Mouse (Mus musculus): ENCODE results near the gene Zc3hav1l. TPM values are rescaled to one million over a fixed set of nuclear protein-coding genes. Genes with fewer than 3 reads are reported as not detected.

Gene Zc3hav1l
- polyA plus RNA-seq, 1 experiment = 0.39 TPM

- TF ChIP-seq CTCF (IDR thresholded peaks at IDR 0.05; ENCODE audit: low read depth, low read length) = no peak
- no peak for TF ChIP-seq POLR2A (IDR thresholded peaks at IDR 0.05; ENCODE audit: borderline replicate concordance, low read depth, low read length)
- Histone ChIP-seq H3K4me1 (ENCODE audit: control insufficient read depth, insufficient read depth, low read length) (0 out of 2 replicates have a peak, but pooled peaks cover 2% of the 10 kb centered on the region), H3K27ac (ENCODE audit: insufficient read depth, low read depth, low read length) (no peak overlapping the region), H3K4me3 (ENCODE audit: insufficient read depth, low read length) (peak overlapping the region; percentile 53)
Observed at GRCm38 (mm10) chr6:38252766-38253735, 46.0 kb downstream of the Zc3hav1l start.

DNA sequence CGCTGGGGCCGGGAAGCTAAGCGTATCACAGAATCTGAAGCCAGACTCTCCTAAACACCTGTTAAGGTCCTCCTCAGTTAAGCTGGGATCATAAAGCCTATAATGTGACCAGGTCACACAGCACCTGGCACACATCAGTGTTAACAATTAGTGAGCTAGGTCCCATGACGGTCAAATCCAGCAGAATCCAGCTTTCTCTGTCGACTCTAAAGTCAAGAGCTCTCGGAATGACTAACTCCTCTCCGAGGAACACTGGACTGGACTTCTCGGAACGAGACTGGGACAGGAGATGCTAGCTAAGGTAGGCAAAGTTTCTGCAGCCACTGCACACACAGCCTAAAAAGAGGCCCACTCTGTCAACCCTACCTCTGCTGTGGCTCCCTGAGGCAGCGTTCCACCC, 46.9 kb downstream of the Zc3hav1l start:
- Histone ChIP-seq H3K27ac (ENCODE audit: insufficient read depth, low read depth, low read length) (no peak overlapping the region), H3K4me1 (ENCODE audit: control insufficient read depth, insufficient read depth, low read length) (0 out of 2 replicates have a peak, but pooled peaks cover 2% of the 10 kb centered on the region), H3K4me3 (ENCODE audit: insufficient read depth, low read length) (no peak overlapping the region)
- TF ChIP-seq CTCF (IDR thresholded peaks at IDR 0.05; ENCODE audit: low read depth, low read length) = no peak
- no peak for TF ChIP-seq POLR2A (IDR thresholded peaks at IDR 0.05; ENCODE audit: borderline replicate concordance, low read depth, low read length)

DNA sequence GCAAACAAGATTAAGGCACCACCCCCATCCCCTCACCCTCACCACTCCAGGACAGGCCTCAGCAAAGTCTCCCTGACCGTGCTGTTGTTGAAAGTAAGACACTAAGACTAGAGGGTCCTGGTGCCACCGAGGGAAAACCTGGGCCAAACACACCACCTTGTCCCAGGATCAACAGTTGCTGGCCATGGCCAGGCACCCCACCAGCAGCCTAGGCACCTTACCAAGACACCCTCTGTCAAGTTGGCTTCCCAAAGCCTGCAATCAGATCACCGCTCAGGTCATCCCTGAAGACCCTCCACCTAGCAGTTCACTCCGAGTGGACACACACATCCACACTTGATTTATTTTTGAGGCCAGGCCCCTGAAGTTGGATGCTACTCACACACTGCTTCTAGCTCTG, 47.6 kb downstream of the Zc3hav1l start:
- Histone ChIP-seq H3K27ac (ENCODE audit: insufficient read depth, low read depth, low read length) (no peak overlapping the region), H3K4me1 (ENCODE audit: control insufficient read depth, insufficient read depth, low read length) (0 out of 2 replicates have a peak, but pooled peaks cover 2% of the 10 kb centered on the region), H3K4me3 (ENCODE audit: insufficient read depth, low read length) (no peak overlapping the region)
- no peak for TF ChIP-seq CTCF (IDR thresholded peaks at IDR 0.05; ENCODE audit: low read depth, low read length)
- no peak for TF ChIP-seq POLR2A (IDR thresholded peaks at IDR 0.05; ENCODE audit: borderline replicate concordance, low read depth, low read length)

- no peak for TF ChIP-seq CTCF (IDR thresholded peaks at IDR 0.05; ENCODE audit: low read depth, low read length)
- TF ChIP-seq POLR2A (IDR thresholded peaks at IDR 0.05; ENCODE audit: borderline replicate concordance, low read depth, low read length) = no peak
- H3K27ac ChIP-seq (ENCODE audit: insufficient read depth, low read depth, low read length) = no peak overlapping the region
- no peak overlapping the region for H3K4me3 ChIP-seq (ENCODE audit: insufficient read depth, low read length)
- no peaks in the 10 kb centered on the region for H3K4me1 ChIP-seq (ENCODE audit: control insufficient read depth, insufficient read depth, low read length)
Observed at GRCm38 (mm10) chr6:38247362-38247761, 51.7 kb downstream of the Zc3hav1l start.

GRCm38 (mm10) chr6:38244806-38245205, 54.3 kb downstream of the Zc3hav1l start:
- H3K4me3 ChIP-seq (ENCODE audit: insufficient read depth, low read length) = no peak overlapping the region
- TF ChIP-seq CTCF (IDR thresholded peaks at IDR 0.05; ENCODE audit: low read depth, low read length) (no peak), POLR2A (IDR thresholded peaks at IDR 0.05; ENCODE audit: borderline replicate concordance, low read depth, low read length) (no peak)
- no peaks in the 10 kb centered on the region for H3K4me1 ChIP-seq (ENCODE audit: control insufficient read depth, insufficient read depth, low read length)
- H3K27ac ChIP-seq (ENCODE audit: insufficient read depth, low read depth, low read length) = no peak overlapping the region

- no peak for TF ChIP-seq POLR2A (IDR thresholded peaks at IDR 0.05; ENCODE audit: borderline replicate concordance, low read depth, low read length)
- no peak for TF ChIP-seq CTCF (IDR thresholded peaks at IDR 0.05; ENCODE audit: low read depth, low read length)
- no peak overlapping the region for H3K4me3 ChIP-seq (ENCODE audit: insufficient read depth, low read length)
- no peaks in the 10 kb centered on the region for H3K4me1 ChIP-seq (ENCODE audit: control insufficient read depth, insufficient read depth, low read length)
- H3K27ac ChIP-seq (ENCODE audit: insufficient read depth, low read depth, low read length) = no peak overlapping the region
Observed at GRCm38 (mm10) chr6:38244167-38244566, 54.9 kb downstream of the Zc3hav1l start.

DNA sequence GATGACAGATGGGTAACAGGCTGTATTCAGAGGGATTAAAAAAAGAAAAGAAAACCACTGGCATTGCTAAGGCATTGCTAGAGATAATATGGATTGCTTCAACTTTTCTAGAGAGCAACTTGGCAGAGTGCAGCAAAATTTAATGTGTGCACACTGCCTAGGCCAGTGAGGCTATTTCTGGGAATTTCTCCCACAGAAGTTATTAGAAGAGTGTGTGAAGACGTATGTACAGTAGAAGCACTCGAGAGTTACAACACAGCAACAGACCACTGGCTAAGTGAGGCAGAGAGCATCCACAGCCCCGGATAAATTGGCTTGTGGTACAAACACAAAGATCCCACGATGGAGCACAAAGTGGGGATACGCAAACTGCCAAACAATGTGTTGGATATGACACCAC, 56.2 kb downstream of the Zc3hav1l start:
- no peak for TF ChIP-seq POLR2A (IDR thresholded peaks at IDR 0.05; ENCODE audit: borderline replicate concordance, low read depth, low read length)
- no peak for TF ChIP-seq CTCF (IDR thresholded peaks at IDR 0.05; ENCODE audit: low read depth, low read length)
- Histone ChIP-seq H3K4me3 (ENCODE audit: insufficient read depth, low read length) (no peak overlapping the region), H3K4me1 (ENCODE audit: control insufficient read depth, insufficient read depth, low read length) (no peaks in the 10 kb centered on the region), H3K27ac (ENCODE audit: insufficient read depth, low read depth, low read length) (no peak overlapping the region)

DNA sequence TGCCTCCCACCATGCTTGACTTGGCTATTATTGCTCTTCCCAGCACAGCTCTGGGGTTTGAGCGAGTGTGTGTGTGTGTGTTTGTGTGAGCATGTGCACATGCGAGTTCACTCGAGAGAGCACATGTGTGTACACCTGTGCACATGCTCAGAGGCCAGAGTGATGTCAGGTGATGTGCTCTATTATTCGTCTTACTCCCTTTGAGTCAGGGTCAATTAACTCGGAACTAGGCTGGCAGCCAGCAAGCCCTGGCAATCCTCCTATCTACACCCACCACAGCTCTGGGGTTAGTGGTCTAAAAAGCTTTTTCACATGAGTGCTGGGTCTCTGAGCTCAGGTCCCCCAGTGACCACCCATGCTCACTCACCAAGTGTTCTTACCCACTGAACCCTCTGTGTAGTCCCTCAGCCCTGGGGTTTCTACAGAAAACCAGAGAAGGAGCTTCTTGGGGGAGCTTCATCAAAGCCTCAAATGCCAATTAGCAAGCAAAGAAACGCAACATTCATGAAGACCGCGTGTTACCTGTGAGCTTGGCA, 56.7 kb downstream of the Zc3hav1l start:
- no peak overlapping the region for H3K27ac ChIP-seq (ENCODE audit: insufficient read depth, low read depth, low read length)
- H3K4me1 ChIP-seq (ENCODE audit: control insufficient read depth, insufficient read depth, low read length) = no peaks in the 10 kb centered on the region
- TF ChIP-seq POLR2A (IDR thresholded peaks at IDR 0.05; ENCODE audit: borderline replicate concordance, low read depth, low read length) (no peak), CTCF (IDR thresholded peaks at IDR 0.05; ENCODE audit: low read depth, low read length) (no peak)
- H3K4me3 ChIP-seq (ENCODE audit: insufficient read depth, low read length) = no peak overlapping the region

DNA sequence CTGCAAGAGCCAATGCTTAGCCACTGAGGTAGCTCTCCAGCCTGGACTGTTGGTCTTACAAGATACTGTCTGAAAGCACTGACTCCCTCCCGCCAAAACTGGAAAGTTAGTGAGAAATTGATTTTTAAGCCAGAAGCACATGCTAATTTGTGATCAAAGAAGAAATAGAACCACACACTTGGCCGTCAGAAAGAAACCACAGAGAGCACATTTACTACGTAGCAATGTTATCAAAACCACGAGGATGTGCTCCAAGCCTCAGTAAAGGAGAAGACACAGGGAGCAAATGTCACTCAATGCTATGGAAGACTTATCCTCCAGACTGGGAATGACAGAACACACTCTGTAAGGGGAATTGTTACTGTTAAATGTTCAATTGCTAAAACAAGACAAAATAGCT, 57.6 kb downstream of the Zc3hav1l start:
- no peak for TF ChIP-seq CTCF (IDR thresholded peaks at IDR 0.05; ENCODE audit: low read depth, low read length)
- no peak for TF ChIP-seq POLR2A (IDR thresholded peaks at IDR 0.05; ENCODE audit: borderline replicate concordance, low read depth, low read length)
- Histone ChIP-seq H3K27ac (ENCODE audit: insufficient read depth, low read depth, low read length) (no peak overlapping the region), H3K4me3 (ENCODE audit: insufficient read depth, low read length) (no peak overlapping the region), H3K4me1 (ENCODE audit: control insufficient read depth, insufficient read depth, low read length) (no peaks in the 10 kb centered on the region)

GRCm38 (mm10) chr6:38240618-38241017, 58.4 kb downstream of the Zc3hav1l start:
- no peaks in the 10 kb centered on the region for H3K4me1 ChIP-seq (ENCODE audit: control insufficient read depth, insufficient read depth, low read length)
- H3K27ac ChIP-seq (ENCODE audit: insufficient read depth, low read depth, low read length) = no peak overlapping the region
- TF ChIP-seq POLR2A (IDR thresholded peaks at IDR 0.05; ENCODE audit: borderline replicate concordance, low read depth, low read length) (no peak), CTCF (IDR thresholded peaks at IDR 0.05; ENCODE audit: low read depth, low read length) (no peak)
- no peak overlapping the region for H3K4me3 ChIP-seq (ENCODE audit: insufficient read depth, low read length)

Data from bone marrow macrophage, adult 2 months (primary cell).